In the genomic region with DNA sequence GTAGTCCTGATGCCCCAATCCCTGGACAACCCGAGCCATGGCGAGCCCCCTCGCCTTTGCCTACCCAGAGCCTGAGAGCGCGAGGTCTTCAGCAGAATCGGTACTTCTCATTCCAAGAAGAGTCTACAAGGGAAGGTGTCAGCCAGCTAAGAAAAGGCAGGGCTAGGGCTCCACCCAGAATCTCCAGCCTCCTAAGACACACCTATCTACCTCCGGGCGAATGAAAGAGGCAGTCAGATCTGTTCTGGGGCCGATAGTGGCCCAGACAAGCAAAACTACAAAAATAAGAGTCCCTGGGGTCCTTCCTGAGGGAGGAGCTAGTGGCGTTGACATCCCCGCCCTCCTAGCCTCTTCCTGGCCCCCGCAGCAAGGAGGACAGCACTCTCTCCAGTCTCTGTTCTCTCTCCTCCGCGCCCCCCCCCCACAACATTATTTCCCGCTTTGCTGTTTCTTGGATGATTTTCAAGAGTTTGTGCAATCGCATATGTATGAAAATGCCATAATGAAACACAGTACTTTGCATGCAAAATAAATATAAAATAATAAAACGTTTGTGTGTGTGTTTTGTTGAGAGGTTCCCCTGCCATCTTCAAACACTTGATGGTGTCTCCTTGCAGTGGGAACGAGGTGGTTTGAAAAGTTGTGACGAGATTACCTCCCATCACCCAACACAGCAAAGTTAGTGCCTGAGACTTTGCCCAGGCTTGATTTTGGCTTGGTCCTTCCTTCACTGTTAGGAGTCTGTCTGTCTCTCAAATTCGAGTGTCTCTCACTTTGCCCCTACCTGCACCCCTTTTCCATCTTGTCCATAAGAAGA, we compare ENCODE assay signal across 8 mouse cellular contexts. TPM values are rescaled to one million over a fixed set of nuclear protein-coding genes. Genes with fewer than 3 reads are reported as not detected.
DNase-seq lines count a peak whose midpoint lies in the region; ATAC-seq and TF ChIP-seq lines count a peak whose summit lies in the region.

No protein-coding gene starts in this region.

- 9% methylated on average over 19 of the region's 20 CpGs for WGBS in kidney, adult 2 months
- whole genome bisulfite sequencing in embryonic facial prominence, embryonic 15.5 days, result 3% methylated on average over 20 of the region's 20 CpGs
- 3% methylated on average over 20 of the region's 20 CpGs for WGBS in hindbrain, embryonic 10.5 days
- 2% methylated on average over 19 of the region's 20 CpGs for WGBS in liver, embryonic 12.5 days (ENCODE audit: insufficient replicate concordance)
- WGBS in neural tube, embryonic 11.5 days, result 2% methylated on average over 20 of the region's 20 CpGs

- H3K4me2 ChIP-seq in embryonic facial prominence, embryonic 15.5 days (replicated peaks), result peak overlapping the region; percentile 86
- H3K4me2 ChIP-seq in liver, embryonic 12.5 days, result peak overlapping the region; percentile 95
- H3K4me2 ChIP-seq in neural tube, embryonic 11.5 days (ENCODE audit: low read depth), result peak overlapping the region; percentile 97

- H3K27me3 ChIP-seq in kidney, adult 2 months (replicated peaks; ENCODE audit: control insufficient read depth, insufficient read depth, low read length), result no peaks in the 10 kb centered on the region
- no peaks in the 10 kb centered on the region for H3K27me3 ChIP-seq in embryonic facial prominence, embryonic 15.5 days
- H3K27me3 ChIP-seq in hindbrain, embryonic 10.5 days (ENCODE audit: insufficient read depth, poor library complexity, severe bottlenecking), result peaks cover 11% of the 10 kb centered on the region
- H3K27me3 ChIP-seq in liver, embryonic 12.5 days (replicated peaks), result no peaks in the 10 kb centered on the region
- no peaks in the 10 kb centered on the region; the same call in 1 of the 2 replicates for H3K27me3 ChIP-seq in neural tube, embryonic 11.5 days (ENCODE audit: control insufficient read depth, insufficient read depth, low read length)

- H3K27ac ChIP-seq in kidney, adult 2 months (ENCODE audit: insufficient read depth, low read depth, low read length), result 0 out of 2 replicates have a peak overlapping the region, but pooled peaks have one; percentile 13
- peak overlapping the region; percentile 82 for H3K27ac ChIP-seq in embryonic facial prominence, embryonic 15.5 days (replicated peaks)
- H3K27ac ChIP-seq in hindbrain, embryonic 10.5 days, result peak overlapping the region; percentile 90
- H3K27ac ChIP-seq in liver, embryonic 12.5 days, result peak overlapping the region; percentile 83
- H3K27ac ChIP-seq in neural tube, embryonic 11.5 days (ENCODE audit: low read depth, low read length), result no peak overlapping the region

- peak; percentile 33 for DNase-seq in kidney, adult 2 months
- DNase-seq in kidney, adult 18-20 months, result no peak
- DNase-seq in hindbrain, embryonic 10.5 days (ENCODE audit: low spot score), result peak; percentile 32
- peak; percentile 21 for DNase-seq in neural tube, embryonic 11.5 days (ENCODE audit: low spot score)
- no peak for DNase-seq in frontal cortex, postnatal 36 days (ENCODE audit: low spot score in 2 of 2)
- DNase-seq in adrenal gland, adult 2 months, result no peak

- H3K9me3 ChIP-seq in embryonic facial prominence, embryonic 15.5 days (replicated peaks), result no peaks in the 10 kb centered on the region
- no peaks in the 10 kb centered on the region for H3K9me3 ChIP-seq in hindbrain, embryonic 10.5 days
- 0 out of 2 replicates have a peak, but pooled peaks cover 4% of the 10 kb centered on the region for H3K9me3 ChIP-seq in liver, embryonic 12.5 days (replicated peaks)
- H3K9me3 ChIP-seq in neural tube, embryonic 11.5 days (ENCODE audit: control insufficient read depth, low read length), result no peaks in the 10 kb centered on the region

- peak overlapping the region; percentile 55 for H3K9ac ChIP-seq in embryonic facial prominence, embryonic 15.5 days
- peak overlapping the region; percentile 79 for H3K9ac ChIP-seq in liver, embryonic 12.5 days
- H3K9ac ChIP-seq in neural tube, embryonic 11.5 days (ENCODE audit: low read length), result peak overlapping the region; percentile 22

- peak overlapping the region; percentile 49 for H3K4me3 ChIP-seq in kidney, adult 2 months (ENCODE audit: insufficient read depth, low read depth, low read length)
- peak overlapping the region; percentile 57 for H3K4me3 ChIP-seq in embryonic facial prominence, embryonic 15.5 days (replicated peaks)
- peak overlapping the region; percentile 71 for H3K4me3 ChIP-seq in hindbrain, embryonic 10.5 days
- H3K4me3 ChIP-seq in liver, embryonic 12.5 days, result peak overlapping the region; percentile 67
- H3K4me3 ChIP-seq in neural tube, embryonic 11.5 days (ENCODE audit: low read depth, low read length), result peak overlapping the region; percentile 56

- no peaks in the 10 kb centered on the region for H3K4me1 ChIP-seq in kidney, adult 2 months (ENCODE audit: control insufficient read depth, insufficient read depth, low read length)
- peaks cover 34% of the 10 kb centered on the region for H3K4me1 ChIP-seq in embryonic facial prominence, embryonic 15.5 days
- peaks cover 42% of the 10 kb centered on the region for H3K4me1 ChIP-seq in hindbrain, embryonic 10.5 days (replicated peaks)
- peaks cover 64% of the 10 kb centered on the region for H3K4me1 ChIP-seq in liver, embryonic 12.5 days
- H3K4me1 ChIP-seq in neural tube, embryonic 11.5 days (ENCODE audit: control insufficient read depth, insufficient read depth, low read length), result peaks cover 3% of the 10 kb centered on the region; the same call in 1 of the 2 replicates

- no peak for TF ChIP-seq POLR2A in kidney, adult 2 months (IDR thresholded peaks at IDR 0.05; ENCODE audit: low read depth, low read length)

- no peak for TF ChIP-seq CTCF in kidney, adult 2 months (conservative IDR thresholded peaks at IDR 0.05; ENCODE audit: insufficient read depth, insufficient read length, low read depth, low read length)

- no peaks in the 10 kb centered on the region for H3K36me3 ChIP-seq in kidney, adult 2 months (ENCODE audit: control insufficient read depth, insufficient read depth, low read length)
- H3K36me3 ChIP-seq in embryonic facial prominence, embryonic 15.5 days, result no peaks in the 10 kb centered on the region
- no peaks in the 10 kb centered on the region for H3K36me3 ChIP-seq in hindbrain, embryonic 10.5 days
- peaks cover 29% of the 10 kb centered on the region for H3K36me3 ChIP-seq in liver, embryonic 12.5 days
- no peaks in the 10 kb centered on the region for H3K36me3 ChIP-seq in neural tube, embryonic 11.5 days (ENCODE audit: control insufficient read depth, insufficient read depth, low read length)

- peak; percentile 21; the same call in 1 of the 2 replicates for ATAC-seq in embryonic facial prominence, embryonic 15.5 days (ENCODE audit: insufficient number of reproducible peaks, low FRiP score, low TSS enrichment, low read depth)
- ATAC-seq in liver, embryonic 12.5 days, result peak; percentile 86
- no peak for ATAC-seq in neural tube, embryonic 11.5 days (ENCODE audit: insufficient read depth, low FRiP score, low TSS enrichment)

RNA-seq across cellular contexts. Expression of gene Ggta1, which starts 1.7 kb away (rescaled TPM):
- 4.6 and 6.1 TPM in 2 replicates for polyA plus RNA-seq in kidney, adult 2 months (2012; rRNA removed)
- 33.5 and 38.3 TPM in 2 replicates for polyA plus RNA-seq in embryonic facial prominence, embryonic 15.5 days (2015; fragmentation: Nextera tagmentation; extraction: Ambion mirVana)
- 5.0 and 6.4 TPM in 2 replicates for polyA plus RNA-seq in hindbrain, embryonic 10.5 days (2016; fragmentation: Nextera tagmentation; extraction: Ambion mirVana)
- 12.7 and 13.0 TPM in 2 replicates for polyA plus RNA-seq in liver, embryonic 12.5 days (2016; fragmentation: Nextera tagmentation; extraction: Ambion mirVana)
- 7.3 and 9.5 TPM in 2 replicates for polyA plus RNA-seq in neural tube, embryonic 11.5 days (2014; fragmentation: Nextera tagmentation; extraction: Ambion mirVana)
- 10 to 100 TPM; 11.4 to 12.1 TPM for total RNA-seq in adrenal gland, adult 2 months (2021)
- polyA plus RNA-seq in adrenal gland, adult 2 months (2012; rRNA removed), result 3.3 and 4.5 TPM in 2 replicates

Comparison
In these comparisons a context has a peak if more than half of its experiments do, and no peak if none do; other contexts are left out.
1. DNase-seq: peak in kidney, adult 2 months (single experiment), hindbrain, embryonic 10.5 days (single experiment) and neural tube, embryonic 11.5 days (single experiment); none in kidney, adult 18-20 months (single experiment), frontal cortex, postnatal 36 days (0 of 2) and adrenal gland, adult 2 months (single experiment).
2. H3K9ac ChIP-seq: peak in every context shown above with its lines; median percentile 79 in liver, embryonic 12.5 days; 55 in embryonic facial prominence, embryonic 15.5 days; 22 in neural tube, embryonic 11.5 days.
3. Peak in every context shown above with its lines, with median percentiles within 50 percentile points of each other: H3K4me3 ChIP-seq and H3K4me2 ChIP-seq.